Mouse (Mus musculus) retina, postnatal 7 days (tissue): Measurements from ENCODE around the gene Tnfrsf9.
"Not testable (repeated sequence)": the region's sequence is repeated elsewhere in the genome, so short reads cannot be mapped to it uniquely, and the experiment has no call there.

Source experiments
- DNase-seq: peaks from one replicate; pipeline ENCODE4 v3.0.0-alpha.2; 2012; ENCODE audit warnings: low read depth, low spot score

The Tnfrsf9 gene

GRCm38 (mm10) chr4:150914290-150914733 lies at the start of gene Tnfrsf9, which contains the start of gene Park7:
Tnfrsf9 (plus strand) TSS chr4:150914562.
Park7 (minus strand) TSS chr4:150914437.
- peak; percentile 89 for DNase-seq

GRCm38 (mm10) chr4:150865371-150865770 lies 49.0 kb upstream of the Tnfrsf9 start:
- no peak for DNase-seq

GRCm38 (mm10) chr4:150866069-150866468 lies 48.3 kb upstream of the Tnfrsf9 start:
- no peak for DNase-seq

- DNase-seq: no peak
Measured at GRCm38 (mm10) chr4:150866494-150866893, 47.9 kb upstream of the Tnfrsf9 start.

GRCm38 (mm10) chr4:150868161-150868560 lies 46.2 kb upstream of the Tnfrsf9 start:
- DNase-seq: no peak

- DNase-seq: no peak
Measured at GRCm38 (mm10) chr4:150868859-150869258, 45.5 kb upstream of the Tnfrsf9 start.

- no peak for DNase-seq
Measured at GRCm38 (mm10) chr4:150869276-150870197, 44.8 kb upstream of the Tnfrsf9 start.

- DNase-seq: no peak
Measured at GRCm38 (mm10) chr4:150870963-150871391, 43.4 kb upstream of the Tnfrsf9 start.

GRCm38 (mm10) chr4:150871392-150872138 lies 42.8 kb upstream of the Tnfrsf9 start:
- no peak for DNase-seq

- no peak for DNase-seq
Measured at GRCm38 (mm10) chr4:150872139-150872651, 42.2 kb upstream of the Tnfrsf9 start.

- no peak for DNase-seq
Measured at GRCm38 (mm10) chr4:150872681-150873080, 41.7 kb upstream of the Tnfrsf9 start.

- DNase-seq: not testable (repeated sequence)
Measured at GRCm38 (mm10) chr4:150874416-150874815, 39.9 kb upstream of the Tnfrsf9 start.

- no peak for DNase-seq
Measured at GRCm38 (mm10) chr4:150875393-150875792, 39.0 kb upstream of the Tnfrsf9 start.

- no peak for DNase-seq
Measured at GRCm38 (mm10) chr4:150879631-150880030, 34.7 kb upstream of the Tnfrsf9 start.

- no peak for DNase-seq
Measured at GRCm38 (mm10) chr4:150880364-150880763, 34.0 kb upstream of the Tnfrsf9 start.

GRCm38 (mm10) chr4:150882632-150883031 lies 31.7 kb upstream of the Tnfrsf9 start:
- no peak for DNase-seq

GRCm38 (mm10) chr4:150887903-150888302 lies 26.5 kb upstream of the Tnfrsf9 start:
- no peak for DNase-seq

- no peak for DNase-seq
Measured at GRCm38 (mm10) chr4:150888492-150888891, 25.9 kb upstream of the Tnfrsf9 start.

GRCm38 (mm10) chr4:150889273-150889954 lies 24.9 kb upstream of the Tnfrsf9 start:
- DNase-seq: no peak

- no peak for DNase-seq
Measured at GRCm38 (mm10) chr4:150889955-150890315, 24.4 kb upstream of the Tnfrsf9 start.

- DNase-seq: no peak
Measured at GRCm38 (mm10) chr4:150891308-150891707, 23.1 kb upstream of the Tnfrsf9 start.
